Mouse (Mus musculus): ENCODE data around the gene Gm48551.
A peak's percentile ranks its signal among the peaks of the same experiment; 100 is the strongest.

Gm48551 gene

DNA sequence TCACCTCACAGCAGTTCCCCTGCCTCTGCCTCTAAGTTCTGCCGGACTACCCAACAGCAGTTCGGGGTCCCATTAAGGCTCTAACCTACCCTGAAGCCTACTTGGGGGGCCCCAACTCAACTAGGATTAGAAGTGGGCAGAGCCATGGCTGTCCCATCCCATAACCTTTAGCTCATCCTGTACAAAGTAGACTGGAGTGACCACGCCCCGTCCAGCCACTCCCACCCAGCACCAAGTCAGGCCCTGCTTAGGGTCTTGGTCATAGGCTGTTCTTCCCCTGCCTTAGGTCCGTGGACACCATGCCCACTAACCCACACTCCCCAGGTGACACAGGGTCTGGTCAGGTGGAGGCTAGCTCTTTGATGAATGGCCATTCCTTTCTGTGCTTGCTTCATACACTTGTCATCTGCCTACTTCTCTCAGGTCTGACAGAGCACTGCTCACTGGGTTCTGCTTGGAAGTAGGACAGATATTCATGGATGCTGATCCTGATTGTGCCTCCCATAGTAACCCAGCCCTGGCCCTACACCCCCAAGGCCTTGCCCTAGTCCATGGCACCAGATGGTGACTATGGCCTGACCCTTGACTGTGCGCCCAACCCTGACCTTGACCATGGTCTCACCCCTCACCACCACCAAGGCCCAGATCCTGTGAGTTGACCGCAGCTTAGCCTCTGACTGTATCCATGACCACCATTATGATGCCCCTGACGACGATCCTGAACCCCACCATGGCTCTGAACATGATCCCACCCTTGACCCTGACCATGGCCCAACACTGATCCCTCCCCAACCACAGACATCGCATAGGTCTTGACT, 35.1 kb downstream of the Gm48551 start:
- DNase-seq: peak; percentile 3

DNA sequence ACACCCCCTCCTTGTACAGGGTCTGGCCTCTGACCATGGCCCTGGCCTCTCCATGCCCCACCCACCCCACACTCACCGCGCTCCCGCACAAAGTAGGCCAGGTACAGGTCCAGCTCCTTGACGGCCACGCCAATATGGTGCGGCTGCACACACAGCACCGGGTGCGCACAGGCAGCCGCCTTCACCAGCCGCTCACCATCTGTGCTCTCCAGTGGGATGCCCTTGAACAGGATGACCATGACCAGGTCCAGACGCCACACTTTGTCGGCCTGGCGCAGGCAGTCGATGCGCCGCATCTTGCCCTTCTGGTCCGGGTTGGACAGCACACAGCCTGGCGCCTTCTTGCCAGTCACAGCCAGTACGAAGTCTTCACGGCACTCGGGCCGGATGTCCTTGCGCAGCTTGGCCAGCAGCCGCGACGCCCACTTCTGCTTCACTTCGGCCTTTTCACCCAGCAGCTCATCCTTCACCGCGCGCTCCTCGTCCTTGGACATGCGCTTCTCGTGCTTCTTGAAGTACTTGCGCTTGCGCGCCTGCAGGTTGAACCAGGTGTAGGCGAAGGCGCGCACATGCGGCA, 36.0 kb downstream of the Gm48551 start:
- DNase-seq: peak; percentile 4

DNA sequence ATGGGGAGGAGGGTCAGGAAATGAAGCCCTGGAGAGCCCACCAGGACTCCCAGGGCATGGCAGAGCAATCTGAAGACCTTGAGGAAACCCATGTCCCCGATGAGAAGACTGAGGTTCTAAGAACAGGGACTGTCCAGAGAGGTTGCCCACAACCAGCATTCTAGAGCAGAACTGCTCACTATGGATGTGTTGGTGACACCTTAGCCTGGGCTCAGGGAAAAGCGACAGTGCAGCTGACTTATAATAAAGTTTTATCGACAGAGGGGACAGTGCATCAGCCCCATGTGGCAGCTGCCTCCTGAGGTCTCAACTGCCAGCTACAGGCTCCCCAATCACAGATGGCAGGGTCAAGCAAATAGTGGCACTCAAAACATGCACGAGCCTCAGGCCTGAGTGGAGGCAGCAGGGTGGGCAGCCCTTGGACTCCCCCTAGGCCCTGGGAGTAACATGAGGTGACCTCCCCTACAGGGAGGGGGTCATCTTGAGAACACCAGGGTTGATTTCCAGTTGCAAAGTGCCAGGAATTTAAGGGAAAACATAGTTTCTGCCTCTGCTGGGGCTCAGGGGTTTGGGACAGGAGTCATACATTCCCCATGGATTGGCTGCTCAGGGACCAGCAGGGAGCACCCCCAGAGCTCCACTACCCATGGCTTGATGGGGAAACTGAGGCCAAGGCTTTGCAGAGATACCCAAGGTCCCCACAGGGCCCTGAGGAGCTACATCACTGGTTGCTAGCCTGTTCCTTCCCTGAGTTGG, 37.0 kb downstream of the Gm48551 start:
- no peak for DNase-seq

DNA sequence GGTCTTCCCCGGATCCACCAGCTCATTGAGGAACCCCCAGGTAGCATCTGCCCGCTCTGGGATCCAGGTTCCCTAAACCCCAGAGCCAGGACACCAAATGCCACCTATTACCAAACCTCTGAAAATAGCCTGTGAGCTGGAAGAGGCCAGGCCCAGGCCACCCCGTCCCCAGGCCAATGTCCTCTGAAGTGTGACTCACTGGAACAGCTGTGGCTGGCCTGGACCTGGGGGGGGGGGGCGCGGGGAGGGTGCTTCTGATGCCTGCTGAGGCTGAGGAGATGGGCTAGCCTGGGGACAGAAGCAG, 37.5 kb downstream of the Gm48551 start:
- DNase-seq: no peak

DNA sequence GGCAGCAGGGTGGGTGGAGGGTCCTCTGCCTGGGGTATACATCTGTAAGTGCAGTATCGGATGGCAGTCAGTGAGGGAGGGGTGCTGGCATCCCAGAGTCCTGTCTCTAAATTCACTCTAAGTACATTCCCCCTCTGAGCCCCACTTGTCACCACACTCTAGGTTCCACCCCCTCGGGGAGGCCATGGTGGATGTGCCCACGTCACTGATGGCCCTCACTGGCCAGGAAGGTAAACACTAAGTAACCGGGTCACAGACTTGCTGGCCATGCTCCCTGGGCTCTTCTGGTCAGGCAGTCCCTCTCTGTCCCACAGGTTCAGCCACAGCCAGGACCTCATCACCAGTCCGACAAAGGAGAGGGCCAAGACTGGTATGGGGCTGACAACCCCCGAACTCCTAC, 37.9 kb downstream of the Gm48551 start:
- peak; percentile 2 for DNase-seq

DNA sequence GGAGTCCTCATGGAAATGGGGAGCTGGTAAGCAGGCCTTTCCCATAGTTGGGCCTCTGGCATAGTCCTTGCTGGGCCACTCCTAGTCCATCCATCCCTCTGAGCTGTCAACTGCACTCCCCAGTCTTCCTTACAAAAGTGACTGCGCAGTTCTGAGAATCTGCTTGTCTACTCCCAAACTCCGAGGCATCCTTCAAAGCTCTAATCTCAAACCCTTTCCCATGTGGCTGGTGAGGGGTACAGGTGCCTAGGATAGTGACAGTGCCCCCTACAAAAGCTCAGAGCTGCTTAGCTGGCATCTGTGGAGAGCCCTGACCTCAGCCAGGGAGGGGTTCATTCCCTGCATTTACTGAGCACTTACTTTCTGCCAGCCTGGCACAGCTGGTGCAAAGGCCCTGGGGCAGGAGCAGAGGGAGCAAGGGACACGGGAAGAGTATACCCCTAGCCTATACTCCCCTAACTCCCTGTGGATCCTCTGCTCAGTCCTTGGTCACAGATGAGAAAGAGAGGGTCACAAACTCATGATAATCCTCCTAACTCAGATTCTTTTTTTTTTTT, 38.5 kb downstream of the Gm48551 start:
- DNase-seq: no peak

DNA sequence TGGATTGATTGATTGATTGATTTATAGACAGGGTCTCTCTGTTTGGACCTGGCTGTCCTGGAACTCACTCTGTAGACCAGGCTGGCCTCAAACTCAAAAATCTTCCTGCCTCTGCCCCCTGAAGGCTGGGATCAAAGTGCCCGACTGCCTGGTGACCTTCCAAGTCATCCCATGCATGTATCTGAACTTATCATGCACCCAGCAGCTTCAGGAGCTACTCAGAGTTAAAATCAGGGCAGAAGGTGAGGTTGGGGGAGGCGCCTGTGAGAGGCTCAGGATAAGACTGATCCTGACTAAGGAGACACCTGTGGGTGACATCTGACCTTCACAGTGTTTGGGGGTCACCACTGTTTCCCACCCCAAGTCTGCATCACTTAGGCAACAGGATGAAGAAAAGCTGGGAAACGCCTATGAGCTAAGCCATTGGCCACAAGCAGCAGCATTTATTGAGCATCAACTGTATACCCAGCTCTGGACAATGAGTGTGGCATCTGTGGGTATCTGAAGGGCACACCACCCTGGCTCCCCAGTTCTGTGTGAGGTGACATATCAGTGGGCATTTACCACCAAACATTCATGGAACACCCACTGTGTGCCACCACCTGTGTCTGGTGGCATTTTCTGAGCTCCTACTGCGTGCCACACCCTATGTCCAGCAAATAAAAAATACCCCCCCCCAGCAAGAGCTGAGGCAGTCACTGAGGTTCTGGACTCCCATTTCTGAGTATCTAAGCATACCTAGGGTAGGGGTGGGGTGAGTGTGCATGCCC, 39.4 kb downstream of the Gm48551 start:
- DNase-seq: no peak

DNA sequence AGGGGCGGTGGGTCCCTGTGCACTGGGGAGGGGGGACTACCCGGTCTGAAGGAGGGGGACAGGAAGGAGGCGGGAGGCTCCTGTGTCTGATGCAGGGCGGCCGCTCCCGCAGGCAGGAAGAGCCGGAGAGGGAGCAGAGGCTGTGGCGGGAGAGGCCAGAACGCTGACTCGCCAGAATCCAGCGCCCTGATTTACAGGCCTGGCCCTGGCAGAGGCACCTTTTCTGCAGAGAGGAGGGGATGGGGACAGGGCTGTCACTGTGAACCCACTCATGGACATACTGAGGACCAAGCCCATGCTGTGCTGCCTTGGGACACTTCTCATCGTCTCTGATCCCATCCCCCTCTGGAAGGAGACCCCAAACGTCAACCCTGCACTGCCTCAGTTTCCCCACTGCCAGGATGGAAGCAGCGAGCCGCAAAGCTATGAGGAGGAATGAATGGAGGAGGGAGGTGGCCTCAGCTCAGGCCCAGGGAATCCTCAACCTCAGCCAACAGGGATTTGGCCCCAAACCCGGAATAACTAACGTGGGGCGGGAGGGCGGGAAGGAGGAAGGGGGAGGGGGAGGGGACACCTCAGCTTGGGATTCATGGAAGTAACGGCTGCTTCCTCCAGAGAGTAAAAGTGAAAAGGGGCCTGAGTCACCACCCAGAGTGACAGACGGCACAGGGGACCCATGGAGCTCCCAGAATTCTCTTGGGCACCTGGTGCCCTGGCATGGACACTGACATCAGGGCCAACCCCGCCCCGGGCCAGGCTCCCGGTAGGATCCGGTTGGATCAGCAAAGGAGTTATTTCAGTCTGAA, 40.2 kb downstream of the Gm48551 start:
- DNase-seq: peak; percentile 29

DNA sequence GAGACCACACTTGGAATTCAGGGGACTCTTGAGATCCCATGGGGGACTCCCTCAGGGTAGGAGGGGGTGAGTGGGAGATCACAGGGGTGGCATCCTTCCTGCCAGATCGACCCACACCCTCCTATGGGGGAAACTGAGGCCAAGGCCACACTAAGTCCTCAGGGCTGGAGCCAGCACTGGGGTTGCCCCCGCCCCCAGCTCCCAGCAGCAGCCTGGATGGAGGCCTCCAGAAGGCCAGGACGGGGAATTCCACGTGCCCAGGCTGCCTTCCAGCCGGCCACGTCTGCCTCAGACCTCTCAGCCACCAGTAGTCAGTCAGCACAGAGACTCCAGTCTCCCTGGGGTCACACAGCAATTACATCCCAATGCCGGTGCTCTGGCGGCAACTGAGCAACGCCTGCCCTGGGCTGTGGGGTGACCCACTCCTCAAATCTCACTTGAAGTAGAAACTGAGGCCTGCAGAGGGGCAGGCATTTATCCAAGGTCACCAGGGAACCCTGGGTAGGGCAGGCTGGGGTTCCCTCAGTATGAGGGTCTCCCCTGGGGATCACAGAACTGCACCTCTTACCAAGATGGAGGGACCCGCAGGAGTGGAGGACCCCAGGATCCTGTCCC, 41.1 kb downstream of the Gm48551 start:
- peak; percentile 2 for DNase-seq

DNA sequence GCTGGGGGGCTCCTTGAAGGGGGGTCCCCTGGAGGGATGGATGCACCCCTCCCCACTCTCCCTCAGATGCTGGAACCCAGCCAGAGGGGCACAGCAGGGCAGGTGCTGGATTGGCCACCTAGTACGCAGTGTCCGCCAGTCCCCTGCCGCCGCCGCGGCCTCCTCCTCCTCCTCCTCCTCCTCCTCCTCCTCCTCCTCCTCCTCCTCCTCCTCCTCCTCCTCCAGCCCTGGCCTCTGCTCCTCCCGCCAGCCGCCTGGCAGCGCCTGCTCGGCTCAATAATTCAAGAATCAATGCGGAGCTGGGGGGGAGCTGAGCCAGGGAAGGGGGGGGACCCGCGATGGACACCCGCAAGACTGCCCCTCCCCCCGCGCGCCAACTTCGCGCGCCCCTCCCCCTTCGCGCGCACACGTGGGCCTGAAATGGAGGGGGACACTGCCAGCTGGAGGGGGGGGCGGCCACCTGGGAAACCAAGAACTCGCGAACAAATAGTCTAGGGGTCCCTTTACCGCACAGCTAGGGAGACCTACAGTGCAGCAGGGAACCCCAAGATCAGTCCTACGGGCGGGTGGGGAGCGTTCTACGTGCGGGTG, 41.9 kb downstream of the Gm48551 start:
- peak; percentile 5 for DNase-seq

DNA sequence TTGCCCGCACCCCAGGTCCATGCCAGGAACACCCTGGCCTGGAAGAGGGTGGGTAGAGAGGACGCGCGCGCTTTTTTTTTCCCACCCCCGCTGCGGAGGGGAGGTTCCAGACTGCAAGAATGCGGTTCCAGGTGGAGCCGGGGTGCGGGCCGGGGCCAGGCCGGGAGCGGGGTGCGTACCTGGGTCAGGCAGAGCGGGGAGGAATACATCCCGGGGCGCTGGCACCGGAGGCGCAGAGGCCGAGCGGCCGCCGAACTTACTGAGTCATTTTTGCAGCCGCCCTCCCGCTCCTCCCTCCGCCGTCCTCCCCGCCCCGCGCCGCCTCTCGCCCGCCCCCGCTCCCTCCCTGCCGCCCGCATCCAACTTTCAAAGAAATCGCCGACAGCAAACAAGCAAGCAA, 42.6 kb downstream of the Gm48551 start:
- DNase-seq: peak; percentile 54

DNA sequence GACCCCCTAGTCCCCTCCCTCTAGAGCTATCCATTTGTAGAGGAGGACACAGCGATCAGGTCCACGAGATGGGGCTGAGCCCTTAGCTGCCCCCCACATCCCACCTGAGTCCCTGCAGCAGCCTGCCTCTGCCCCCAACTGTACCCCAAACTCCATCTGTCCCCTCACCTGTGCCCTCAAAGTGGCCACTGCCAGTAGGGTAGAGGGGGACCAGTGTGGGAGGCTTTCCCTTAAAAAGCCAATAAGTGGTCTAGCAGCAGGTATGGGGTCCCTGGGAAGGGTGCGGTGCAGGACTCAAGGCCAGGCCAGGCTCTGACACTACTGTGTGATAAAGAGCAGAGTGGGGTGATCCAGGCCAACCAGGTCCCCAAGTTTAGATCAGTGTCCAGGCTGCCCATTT, 43.1 kb downstream of the Gm48551 start:
- DNase-seq: no peak

DNA sequence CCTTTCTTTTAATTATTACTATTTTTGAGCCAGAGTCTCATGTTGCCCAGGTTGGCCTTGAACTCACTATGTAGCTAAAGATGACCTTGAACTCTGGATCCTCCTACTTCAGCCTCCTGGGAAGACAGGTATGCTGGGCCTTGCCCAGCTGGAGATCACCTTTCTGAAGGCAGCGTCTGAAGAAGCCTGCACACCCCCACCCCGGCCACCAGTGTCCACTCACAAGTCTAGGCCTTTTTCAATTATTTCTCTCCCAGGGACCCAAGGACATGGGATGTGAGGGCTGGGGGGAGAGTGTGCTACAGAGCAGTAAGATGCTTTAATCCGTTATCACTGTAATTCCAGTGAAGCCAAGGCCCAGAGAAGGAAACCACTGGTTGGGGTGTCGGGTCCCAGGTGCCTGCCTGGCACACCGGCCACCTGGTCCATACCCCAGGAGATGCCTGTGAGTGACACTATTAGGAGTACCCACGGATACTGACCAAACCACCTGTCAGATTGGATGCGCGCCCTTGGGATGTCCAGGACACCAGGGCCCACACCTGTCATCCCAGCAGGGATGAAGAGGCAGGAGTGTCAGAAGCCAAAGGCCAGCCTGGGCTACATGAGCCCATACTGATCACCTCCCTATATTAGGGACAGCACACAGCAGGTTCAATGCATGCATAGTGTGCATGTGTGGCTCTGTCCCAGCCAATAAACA, 43.7 kb downstream of the Gm48551 start:
- DNase-seq: no peak

DNA sequence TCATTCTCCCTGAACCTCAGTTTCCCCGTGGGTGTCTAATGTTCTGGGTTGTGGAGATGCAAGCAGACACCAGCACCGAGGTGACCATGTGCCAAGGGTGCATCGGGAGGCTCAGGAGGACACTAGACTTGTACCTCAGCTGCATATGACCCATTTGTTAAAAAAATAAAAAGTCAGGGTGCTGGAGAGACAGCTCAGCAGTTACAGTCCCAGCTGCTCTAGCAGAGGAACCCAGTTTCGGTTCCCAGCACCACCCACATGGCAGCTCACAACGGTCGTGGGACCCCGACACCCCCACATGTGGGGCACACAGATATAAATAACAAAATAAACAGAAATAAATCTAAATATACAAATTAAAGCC, 44.2 kb downstream of the Gm48551 start:
- no peak for DNase-seq

DNA sequence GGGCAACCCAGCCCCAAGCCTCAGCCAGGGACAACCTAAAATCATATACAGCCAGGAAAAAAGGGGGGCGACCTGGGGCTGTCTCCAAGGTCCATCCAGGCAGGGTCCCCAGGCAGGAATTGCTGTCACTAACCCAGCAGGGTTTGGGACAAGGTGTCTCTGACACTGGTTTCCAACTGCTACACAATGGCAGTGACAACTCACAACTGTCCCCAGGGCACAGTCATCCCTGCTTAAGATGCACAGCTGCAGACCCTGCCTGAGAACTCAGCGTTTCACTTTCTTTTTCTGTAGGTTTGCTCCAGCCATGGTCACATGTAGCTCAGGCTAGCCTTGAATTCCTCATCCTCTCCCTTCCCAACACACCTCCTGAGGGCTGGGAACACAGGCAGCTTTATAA, 44.8 kb downstream of the Gm48551 start:
- no peak for DNase-seq

DNA sequence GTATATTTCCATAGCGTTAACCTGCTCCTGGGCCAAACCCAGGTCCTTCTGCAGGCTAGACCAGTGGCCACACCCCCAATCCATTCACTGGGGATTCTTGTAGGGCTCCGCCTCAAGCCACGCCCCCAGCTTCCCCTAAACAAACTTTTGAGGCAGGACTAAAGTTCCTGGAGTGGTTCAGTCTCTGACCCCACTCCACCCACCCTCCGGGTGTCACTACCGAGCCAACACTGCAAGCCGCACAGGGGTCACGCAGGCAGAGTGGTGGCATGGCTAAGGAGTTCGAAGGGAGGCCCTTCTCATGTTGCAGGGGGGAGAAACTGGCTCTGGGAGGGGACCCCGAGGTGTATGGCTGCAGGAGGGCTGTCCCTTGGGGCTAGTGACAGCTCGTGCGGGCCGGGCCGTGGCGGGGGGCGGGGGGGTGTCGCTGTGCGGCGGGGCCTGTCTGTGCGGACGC, 45.4 kb downstream of the Gm48551 start:
- peak; percentile 90 for DNase-seq

DNA sequence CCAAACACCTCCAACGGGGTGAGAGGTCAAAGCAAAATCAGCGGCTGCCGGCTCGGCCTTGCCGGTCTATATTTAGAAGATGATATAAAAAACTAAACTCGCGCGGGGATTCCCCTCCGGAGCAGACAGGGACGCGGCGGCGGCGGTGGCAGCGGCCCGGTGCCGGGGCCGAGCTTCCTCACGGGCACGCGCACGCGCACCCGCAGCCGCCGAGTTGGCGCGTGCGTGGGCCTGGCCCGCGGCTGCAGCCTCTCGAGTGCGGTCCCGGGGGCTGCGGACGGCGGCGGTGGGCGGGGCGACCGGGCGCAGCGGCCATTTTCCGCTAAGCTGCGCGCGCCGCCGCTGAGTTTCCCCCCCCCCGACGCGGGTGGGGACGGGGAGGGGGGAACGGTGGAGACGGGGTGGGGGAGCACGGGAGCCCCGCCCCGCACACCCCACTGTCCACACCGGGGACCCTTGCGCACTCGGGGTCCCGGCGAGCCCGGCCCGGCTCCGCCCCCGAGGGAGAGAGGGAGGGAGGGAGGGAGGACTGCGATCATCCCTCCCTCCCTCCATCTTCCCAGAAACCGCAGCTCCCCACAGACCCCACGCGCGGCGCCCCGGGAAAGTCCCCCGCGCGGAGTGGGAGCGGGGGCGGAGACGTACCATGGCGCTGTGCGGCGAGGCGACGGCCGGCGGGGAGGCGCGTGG, 46.0 kb downstream of the Gm48551 start:
- peak; percentile 71 for DNase-seq

DNA sequence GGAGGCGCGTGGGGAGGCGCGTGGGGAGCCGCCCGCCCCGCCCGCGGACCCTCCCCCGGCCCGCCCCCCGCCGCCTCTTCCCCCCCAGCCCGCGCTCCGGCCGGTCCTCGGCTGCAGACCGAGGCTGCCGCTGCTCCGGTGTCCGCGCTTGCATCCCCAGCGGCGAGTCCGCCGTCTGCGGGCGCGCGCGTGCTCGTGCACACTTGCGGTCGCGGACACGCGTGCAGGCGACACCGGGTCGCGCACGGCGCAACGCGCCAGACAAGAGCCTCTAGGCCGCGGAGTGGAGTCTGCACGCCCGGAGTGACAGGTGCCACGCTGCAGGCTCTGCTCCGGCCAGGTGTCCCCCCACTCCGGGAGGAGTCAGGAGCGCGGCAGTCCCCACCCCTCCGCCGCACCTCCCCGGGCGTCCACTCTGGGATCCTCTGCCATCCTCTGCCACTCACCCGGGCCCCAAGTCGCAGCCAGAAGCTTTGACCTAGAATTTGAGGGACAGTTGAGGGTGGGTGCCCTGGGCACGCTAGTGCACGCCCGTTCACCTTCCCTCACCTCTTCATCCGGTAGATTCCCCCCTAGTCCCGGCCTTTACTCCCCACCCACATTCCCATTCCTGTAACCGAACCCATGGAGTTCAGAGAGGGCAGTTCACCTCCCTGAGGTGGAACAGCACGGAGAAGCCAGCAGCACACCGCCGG, 46.7 kb downstream of the Gm48551 start:
- DNase-seq: peak; percentile 43

DNA sequence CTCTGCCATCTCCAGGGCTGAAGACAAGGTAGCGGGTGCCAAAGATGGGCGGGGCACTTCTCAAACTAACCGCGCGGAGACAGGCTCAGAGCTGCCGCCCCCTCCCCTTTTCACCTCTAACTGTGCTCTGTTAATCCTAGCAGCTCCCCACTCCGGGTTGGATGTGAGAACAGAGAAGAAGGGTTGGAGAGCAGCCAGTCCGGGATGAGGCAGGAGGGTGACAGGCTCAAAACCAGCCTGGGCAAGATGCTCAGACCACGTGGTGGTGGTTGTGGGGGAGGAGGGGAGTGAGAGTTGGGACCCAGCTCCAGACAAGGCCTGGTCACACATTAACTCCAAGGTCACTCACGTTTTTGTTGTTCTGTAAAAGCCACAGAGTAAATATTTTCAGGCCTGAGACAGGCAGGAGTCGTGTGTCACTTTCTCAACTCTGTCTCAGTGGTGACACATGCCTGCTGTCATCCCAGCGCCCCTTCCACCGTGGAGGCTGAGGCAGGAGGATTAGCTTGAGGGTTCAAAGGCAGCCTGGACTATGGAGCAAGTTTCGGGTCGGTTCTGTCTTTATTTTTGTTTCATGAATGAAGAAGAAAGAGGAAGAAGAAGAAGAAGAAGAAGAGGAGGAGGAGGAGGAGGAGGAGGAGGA, 47.4 kb downstream of the Gm48551 start:
- peak; percentile 6 for DNase-seq
